Mouse (Mus musculus) CD8-positive naive resting alpha-beta T cell, adult 2 months (primary cell): ENCODE data around the gene Npdc1.
A peak's percentile ranks its signal among the peaks of the same experiment; 100 is the strongest.

Experiments
- DNase-seq, 2 experiments: peaks; one replicate each; pipeline ENCODE4 v3.0.0; 2022; ENCODE audit warnings: low read depth in 2 of 2, low spot score in 2 of 2

Npdc1 gene

DNA sequence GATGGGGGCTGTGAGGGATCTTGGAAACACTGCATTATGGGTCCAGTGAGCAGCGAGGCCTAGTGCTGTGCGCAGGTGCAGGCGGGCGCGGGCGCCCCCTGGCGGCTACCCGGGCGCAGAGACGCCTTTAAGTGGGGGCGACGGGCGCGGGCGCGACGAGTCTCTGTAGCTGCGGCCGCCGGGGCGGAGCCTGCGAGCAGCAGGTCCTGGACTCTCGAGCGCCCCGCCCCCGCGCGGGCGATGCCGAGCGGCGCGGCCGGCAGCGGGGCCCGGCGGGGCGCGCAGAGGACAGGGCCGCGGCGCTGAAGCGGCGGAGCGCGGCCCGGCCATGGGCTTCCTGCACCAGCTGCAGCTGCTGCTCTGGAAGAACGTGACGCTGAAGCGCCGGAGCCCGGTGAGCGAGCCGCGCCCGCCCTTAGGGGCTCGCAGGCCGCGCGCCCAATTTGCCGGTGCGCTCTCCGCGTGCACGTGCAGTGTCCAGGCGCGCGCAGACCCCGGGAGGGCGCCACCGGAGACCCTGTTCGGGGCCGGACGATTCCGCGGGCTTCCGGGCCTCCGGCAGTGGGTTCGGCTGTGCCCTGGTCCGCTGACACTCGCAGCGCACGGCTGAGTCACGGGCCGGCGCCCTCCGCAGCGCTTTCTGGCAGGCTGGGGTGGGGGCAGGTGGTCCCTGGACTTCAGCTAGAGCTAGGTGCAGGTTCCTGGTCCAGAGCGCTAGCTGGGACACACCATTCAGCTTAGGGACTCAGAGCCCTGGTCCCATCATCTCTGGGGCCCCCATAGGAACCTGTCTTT is 29.5 kb downstream of the Npdc1 start, which contains the start of gene Abca2:
TSS of gene Abca2 (plus strand) at position 262 of the 795 bp plus-strand sequence.
- DNase-seq: peak; percentile 91 to 93

DNA sequence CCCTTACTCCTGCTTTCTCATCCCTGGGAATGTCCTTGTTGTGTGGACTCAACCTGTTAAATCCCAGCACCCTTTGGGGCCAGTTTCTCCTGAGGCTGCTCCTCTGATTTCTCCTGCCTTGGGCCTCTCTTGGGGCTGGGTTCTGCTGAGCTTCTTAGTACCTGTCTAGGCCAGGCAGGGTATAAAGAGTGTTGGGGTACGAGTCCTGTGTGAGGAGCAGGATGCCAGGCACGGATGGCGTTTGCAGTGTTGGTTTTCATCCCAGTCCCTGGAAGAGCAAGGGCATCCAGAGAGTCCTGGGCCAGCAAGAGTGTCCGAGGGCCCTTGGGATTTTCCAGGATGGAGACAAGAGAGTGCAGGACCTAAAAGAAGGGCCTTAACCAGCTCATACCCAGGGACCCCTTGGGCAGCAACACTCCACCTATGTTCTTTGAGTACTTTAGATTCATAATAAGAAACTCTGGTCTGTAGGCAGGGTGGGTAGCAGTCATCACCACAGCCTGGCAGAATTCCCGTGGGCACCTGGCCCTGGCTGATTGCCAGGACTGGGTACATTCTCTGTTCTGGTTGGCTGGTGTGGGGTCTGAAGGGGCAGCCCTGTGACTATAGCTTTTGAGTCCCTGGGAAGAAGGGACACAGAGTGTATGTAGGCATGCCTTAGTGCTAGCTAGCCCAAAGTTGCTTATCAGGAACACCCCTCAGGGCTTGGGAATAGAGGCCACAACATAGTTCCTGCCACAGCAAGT is 30.5 kb downstream of the Npdc1 start:
- no peak for DNase-seq

DNA sequence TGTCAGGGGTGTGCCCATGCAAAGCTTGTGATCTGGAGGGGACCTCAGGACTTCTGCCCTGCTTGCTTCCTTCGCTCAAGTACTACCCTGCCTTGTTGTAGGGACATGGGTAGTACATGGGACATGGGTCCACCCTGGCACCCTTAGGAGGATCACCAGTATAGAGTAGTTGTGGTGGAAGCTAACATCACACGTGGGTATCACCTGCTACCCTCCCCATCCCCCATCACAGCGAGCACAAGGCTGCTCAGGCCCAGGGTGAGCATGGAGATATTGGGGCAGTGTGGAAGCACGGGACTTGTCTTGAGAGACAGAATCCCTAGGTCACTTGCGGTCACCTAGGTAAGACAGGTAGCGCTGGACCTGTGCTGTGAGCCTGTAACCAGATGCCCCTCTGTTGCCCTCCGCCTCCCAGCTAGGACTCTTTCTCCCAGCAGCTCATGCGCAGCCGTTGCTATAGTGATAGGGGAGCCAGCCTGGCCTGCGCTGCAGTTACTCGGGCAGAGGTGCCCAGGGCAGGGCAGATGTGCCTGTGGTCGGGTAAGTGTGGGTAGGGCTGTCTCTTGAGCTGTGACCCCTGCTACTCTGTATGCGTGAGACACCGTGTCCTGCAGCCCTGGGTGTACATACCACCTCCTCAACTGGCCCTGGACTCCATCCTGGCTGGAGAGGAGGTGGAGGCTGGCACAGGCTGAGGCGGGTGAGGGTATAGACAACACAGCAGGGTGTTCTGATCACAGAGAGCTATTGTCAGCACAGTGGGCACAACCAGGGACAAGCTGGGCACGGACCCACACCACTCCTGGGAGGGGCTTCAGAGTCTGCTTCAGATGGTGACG is 31.5 kb downstream of the Npdc1 start:
- DNase-seq: no peak

DNA sequence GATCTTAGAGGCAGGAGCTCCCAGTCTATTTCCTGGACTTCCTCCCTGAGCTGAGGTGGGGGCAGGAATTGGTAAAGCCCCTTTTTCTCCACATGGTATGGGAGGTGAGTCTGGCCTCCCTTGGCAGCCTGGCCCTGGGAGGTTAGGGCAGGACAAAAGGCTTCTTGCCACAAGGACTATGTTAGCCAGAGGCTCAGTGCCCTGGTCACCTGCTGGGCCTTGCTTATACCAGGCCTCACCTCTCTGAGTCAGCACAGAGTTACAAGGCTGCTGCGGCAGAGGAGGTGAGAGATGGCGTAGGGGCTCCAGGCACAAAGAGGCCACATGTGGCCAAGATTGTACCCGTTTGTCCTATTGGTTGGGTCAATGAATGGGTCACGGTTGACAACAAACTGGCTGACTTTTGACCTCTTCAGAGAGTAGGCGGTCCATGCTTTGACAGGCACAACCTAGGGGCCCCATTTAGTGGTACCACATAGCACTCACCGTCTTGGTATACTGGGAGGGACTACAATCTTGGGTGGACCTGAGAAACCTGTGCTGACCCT is 32.2 kb downstream of the Npdc1 start:
- DNase-seq: no peak

DNA sequence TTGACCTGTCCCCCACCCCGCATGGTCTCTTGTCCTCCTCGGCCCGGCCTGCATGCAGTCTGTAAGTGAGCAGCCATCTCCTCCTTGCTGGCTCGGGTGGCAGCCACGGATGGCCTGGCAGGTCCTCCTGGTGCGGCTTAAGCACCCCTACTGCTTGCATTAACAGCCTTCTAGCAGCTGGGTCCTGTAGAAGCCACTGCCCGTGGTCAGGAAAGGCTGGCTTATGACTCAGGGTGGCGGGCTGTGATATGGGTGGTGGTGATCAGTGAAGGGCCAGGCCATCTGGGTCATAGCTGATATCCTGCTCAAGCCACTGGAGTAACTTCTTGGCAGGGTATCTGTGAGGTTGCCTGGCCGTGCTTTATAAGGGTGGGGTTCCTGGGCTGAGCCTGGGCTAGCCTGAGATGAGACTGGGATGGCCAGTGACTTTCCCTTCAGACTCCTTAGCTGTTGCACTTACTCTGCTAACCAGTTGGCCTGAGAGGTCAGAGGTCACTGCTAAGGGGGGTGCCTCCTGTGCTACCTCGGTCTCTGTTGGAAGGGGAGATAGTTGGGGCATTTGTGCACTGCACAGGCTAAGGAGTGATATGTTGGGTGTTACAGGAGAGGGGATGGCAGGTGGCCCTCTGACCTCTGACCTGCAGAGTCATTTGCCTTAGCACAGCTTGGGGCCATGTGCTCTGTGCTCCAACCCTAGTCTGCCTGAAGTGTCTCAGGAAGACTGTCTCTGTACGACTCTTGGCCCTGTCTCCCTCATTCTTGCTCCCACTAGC is 33.4 kb downstream of the Npdc1 start:
- no peak for DNase-seq

DNA sequence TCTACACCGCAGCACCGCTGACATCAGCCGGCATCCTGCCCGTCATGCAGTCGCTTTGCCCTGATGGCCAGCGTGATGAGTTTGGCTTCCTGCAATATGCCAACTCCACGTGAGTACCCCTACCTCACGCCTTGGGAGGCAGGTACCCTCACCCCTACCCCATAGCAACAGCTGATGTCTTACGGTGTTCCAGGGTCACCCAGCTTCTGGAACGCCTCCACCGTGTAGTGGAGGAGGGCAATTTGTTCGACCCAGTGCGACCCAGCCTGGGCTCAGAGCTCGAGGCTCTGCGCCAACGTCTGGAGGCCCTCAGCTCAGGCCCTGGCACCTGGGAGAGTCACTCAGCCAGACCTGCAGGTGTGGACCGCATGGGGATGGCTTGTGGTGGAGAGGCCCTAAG is 34.0 kb downstream of the Npdc1 start:
- DNase-seq: no peak

DNA sequence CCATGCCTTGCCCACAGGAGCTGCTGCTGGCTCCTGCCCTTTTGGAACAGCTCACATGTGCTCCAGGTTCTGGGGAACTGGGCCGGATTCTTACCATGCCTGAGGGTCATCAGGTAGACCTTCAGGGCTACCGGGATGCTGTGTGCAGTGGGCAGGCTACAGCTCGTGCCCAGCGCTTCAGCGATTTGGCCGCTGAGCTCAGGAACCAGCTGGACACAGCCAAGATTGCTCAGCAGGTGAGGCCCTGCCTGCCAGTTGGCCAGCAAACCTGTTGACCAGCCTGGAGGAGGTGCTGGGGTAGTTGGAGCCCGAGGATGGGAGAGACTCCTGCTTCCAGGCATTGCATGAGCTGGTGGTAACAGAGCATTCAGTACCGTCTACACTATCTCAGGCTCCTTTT is 35.1 kb downstream of the Npdc1 start:
- DNase-seq: no peak

DNA sequence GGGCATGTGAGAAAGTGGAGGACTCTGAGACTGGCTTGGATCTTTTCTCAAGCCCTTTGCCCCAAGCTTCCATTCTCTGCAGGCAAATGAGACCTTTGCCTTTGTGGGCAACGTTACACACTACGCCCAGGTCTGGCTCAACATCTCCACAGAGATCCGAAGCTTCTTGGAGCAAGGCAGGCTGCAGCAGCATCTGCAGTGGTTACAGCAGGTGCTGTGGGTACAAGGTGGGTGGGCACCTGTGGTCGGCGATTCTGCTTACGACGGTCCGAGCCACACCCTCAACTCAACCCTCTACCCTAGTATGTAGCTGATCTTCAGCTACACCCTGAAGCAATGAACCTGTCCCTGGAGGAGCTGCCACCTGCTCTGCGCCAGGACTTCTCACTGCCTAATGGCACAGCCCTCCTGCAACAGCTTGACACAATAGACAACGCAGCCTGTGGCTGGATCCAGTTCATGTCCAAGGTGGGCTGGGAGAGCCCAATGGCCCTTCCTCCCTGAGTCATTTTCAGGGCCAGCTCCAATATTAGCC is 37.2 kb downstream of the Npdc1 start:
- no peak for DNase-seq

DNA sequence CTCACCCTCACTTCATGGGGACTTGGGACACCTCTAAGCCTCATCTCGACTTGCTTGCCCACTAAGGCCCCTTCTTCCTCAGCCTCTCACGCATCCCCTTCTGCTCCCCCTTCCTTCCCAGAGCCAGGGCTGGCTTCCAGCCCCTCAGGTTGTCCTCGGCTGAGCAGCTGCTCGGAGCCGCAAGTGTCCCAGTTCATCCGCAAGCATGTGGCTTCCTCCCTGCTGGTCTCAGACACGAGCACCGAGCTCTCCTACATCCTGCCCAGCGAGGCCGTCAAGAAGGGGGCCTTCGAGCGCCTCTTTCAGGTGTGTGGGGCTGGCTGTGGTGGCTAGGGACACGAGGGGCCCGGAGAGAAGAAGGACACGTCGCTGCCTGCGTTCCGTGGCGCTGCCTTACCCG is 41.9 kb downstream of the Npdc1 start:
- no peak for DNase-seq

DNA sequence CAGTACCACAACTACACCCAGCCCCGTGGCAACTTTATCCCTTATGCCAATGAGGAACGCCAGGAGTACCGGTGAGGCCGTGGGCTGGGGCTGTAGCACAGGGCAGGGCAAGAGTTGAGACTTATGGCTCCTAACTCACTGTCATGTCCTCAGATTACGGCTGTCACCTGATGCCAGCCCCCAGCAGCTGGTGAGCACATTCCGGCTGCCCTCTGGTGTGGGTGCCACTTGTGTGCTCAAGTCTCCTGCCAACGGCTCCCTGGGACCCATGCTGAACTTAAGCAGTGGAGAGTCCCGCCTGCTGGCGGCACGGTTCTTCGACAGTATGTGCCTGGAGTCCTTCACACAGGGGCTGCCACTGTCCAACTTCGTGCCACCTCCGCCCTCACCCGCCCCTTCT is 43.5 kb downstream of the Npdc1 start:
- no peak for DNase-seq

DNA sequence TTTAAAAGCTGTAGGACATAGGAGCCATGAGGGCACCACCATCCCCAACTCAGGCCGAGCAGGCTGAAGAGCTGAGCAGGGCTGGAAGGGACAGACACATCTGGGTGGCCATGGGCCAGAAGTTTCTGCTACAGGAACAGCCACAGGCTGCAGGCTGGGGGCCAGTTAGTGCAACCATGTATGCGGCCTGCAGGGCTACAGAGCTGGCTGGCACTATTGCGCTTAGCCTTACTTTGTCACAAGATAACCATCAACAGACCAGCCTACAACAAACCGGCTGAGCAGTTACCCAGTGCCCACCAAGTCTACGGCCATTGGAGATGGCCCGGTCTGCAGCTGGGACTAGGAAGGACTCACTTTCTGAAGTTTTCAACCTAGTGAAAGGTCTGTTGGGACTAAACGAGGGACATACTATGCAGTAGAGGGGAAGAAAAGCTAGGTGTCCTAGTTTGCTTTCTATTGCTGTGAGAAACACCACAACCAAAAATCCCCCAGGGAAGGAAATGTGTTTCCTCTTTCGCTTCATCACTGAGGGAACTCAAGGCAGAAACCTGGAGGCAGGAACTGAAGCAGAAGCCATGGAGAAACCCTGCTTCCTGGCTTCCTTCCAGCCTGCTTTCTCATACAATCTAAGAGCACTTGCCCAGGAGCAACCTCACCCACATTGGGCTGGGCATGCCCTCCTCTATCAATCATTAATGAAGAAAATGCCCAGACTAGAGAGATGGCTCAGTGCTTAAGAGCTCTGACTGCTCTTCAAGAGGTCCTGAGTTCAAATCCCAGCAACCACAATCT is 51.9 kb downstream of the Npdc1 start:
- no peak for DNase-seq

DNA sequence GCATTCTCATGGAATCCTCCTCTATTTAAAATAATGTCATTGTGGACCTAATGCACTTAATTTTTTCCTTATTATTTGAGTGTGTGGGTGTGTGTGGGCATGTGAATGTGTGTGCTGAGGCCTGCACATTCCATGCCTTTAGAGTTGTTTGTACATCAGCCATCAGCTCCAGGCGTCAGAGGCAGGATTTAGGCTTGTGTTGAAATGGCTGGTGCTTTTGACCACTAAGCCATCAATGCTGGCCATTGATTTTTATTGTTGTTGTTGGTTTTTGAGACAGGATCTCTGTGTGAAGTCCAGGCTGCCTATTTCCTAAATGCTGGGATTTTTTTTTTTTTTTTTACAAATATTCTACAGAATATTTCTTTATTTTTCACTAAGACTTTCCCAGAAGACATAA is 53.8 kb downstream of the Npdc1 start:
- no peak for DNase-seq

DNA sequence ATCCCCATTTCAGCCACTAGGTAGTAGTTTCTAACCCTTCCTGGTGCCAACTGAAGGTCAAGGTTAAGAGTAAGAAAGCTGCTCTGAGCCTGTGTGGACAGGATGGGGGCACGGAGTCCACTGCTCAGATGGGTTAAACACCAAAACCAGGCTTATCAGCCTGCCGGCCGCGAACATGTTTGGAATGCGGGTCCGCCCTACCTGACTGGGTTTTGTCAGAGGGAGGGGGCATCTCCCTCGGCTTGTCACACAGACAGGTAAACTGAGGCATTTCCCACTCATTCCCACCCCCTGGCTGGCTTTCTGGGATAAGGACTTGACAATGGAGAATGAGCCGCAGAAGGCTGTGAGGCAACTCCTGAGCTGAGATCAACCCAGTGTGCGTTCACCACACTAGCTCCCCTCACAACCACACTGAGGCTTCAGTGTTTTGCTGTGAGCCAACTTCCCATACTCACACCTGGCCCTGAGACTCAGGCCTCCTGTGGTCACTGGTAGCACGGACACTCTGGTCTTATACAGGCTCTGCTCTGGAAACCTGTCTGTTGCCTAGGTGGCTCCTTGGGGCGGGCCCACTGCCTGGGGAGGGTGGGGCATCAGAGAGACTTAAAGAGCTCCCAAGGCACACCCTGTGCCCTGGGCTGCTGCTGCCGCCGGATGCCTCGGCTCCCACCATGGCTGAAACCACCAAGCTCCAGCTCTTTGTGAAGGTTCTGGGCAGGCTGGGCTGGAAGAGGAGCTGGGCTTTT is 57.2 kb downstream of the Npdc1 start, which contains the start of gene Clic3:
TSS of gene Clic3 (plus strand) at position 634 of the 749 bp plus-strand sequence.
- no peak for DNase-seq

DNA sequence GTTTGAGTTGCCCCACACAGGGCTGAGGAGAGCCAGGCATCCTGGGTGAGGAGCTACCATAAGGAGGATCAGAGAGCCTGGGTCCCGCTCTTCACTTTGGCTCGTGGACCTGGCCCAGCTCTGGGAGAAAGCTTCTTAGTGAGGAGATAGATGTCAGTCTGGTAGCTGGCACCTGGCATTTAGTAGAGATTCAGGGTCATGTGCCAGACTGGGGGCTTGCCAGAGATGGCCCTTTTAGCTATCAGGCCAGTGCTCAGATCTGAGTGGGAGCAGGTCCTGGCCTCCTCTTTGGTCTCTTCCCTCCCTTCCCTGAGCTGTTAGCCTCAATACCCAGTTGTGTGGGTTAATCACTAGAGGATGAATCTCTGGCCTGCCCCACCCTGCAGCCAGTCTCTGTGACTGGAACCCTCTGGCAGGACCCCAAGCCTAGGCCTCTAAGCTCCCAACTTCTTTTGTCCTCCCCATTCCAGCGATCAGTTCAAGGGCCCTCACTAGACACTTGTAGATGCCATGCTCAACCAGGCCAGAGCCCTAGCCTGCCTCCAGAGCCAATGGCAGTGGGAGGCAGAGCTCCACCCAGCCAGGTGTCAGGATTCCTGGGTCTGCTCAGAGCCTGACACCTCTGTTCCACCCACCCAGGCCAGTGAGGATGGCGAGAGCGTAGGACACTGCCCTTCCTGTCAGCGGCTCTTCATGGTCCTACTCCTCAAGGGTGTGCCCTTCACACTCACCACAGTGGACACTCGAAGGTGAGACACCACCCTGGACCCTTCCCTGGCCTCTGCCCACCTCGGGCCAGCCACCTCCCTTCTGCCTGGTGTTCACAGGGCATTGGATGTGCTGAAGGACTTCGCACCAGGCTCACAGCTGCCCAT is 58.1 kb downstream of the Npdc1 start:
- no peak for DNase-seq

DNA sequence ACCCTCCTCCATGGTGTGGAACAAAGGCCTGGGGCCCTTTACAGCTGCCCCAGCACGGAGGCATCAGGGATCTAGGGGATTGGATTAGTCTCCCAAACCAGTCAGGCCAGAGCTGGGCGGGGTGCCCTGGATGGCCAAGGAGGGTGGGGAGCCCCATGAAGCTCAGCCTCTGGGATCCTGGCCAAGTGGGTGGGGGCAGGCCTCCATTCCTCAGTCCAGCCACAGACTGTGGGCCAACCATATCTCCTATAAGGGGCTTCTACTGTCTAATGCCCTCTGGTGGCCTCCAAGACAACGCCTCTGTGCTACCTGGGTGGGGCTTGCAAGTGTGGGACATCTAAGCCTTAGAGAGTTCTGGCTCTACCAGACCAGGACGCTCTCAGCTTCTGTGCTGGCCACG is 59.8 kb downstream of the Npdc1 start:
- no peak for DNase-seq
